Mouse (Mus musculus) lung, postnatal 0 days (tissue): ENCODE data around the gene Adprh.

Source experiments
- CTCF ChIP-seq: IDR thresholded peaks from 2 replicates; pipeline ENCODE4 v1.5.1; 2016; ENCODE audit warnings: antibody characterized with exemption, mild to moderate bottlenecking
- EP300 ChIP-seq: IDR thresholded peaks from 2 replicates; pipeline ENCODE4 v1.6.1; 2016; ENCODE audit warnings: antibody characterized with exemption, mild to moderate bottlenecking, control low read depth

DNA sequence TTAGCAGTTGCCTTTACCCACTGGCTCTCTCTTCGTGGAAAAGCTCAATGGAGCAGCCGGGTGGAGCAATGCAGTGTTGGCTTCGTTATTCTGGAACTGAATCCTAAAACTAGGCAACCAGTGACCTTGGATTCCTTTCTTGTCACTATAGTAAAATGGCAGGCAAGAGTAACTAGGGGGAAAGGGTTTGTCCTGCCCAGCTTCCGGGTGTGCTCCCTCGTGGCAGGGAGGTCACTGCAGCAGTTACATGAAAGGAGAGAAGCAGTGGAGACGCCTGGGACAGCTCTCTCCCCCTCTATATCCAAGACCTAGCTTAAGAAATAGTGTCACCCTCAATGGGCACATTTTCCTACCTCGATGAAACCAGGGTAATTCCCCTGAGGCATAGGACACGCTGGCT lies 16.9 kb upstream of the Adprh start:
- no peak for TF ChIP-seq CTCF
- no peak for TF ChIP-seq EP300
